Mouse (Mus musculus): ENCODE data around the gene Tpt1.
A peak's percentile ranks its signal among the peaks of the same experiment; 100 is the strongest.

Gene Tpt1

DNA sequence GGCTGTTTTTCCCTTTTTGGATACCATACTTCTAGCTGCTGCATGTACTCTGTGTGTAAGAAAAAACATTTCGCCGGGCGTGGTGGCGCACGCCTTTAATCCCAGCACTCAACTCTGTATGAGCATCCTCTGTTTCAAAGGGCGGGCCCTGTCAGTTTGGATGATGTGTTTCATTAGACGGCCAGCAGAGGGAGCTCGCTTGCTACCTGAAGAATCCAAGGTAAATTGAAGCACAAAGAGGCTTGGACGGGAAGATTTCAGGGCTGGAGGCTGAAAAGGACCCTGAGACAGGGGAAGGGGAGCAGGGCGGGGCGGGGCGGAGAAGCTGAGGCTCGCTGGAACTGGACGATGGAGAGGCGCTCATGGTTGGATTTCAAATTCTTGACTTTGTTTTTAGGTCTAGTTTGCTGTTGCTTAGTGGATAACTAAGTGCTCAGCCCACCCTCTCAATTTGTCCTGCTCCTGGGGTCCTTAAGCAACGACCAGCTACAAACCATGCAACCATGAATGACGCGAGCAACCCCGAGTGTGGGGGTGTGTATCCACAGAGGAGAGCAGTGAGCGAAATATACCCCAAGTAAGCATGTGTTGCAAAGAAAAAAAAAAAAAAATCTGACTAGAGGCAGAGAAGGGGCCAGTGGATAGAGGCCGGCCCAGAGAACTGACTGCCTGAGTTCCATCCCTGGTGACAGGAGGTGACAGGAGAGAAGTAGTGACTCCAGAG, 31.6 kb downstream of the Tpt1 start:
- DNase-seq (ENCODE audit: low spot score in 2 of 2), result peak; percentile 13 to 51

DNA sequence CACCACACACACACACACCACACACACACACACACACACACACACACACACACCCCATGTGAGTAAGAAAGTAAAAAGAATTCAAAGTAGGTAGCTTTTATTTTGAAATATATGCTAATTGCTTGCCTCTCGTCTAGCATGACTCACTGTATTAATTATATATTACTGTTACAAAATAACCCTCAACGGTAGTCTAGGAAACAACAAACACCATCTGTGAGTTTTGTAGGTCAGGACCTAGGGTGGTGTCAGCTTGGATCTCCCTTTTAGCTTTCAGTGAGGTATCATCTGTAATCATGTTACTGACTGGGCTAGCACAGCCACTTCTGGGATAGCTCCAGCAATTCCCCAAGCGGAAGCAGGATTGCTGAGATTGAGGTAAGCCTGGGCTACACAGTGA, 32.4 kb downstream of the Tpt1 start:
- no peak for DNase-seq (ENCODE audit: low spot score in 2 of 2)

DNA sequence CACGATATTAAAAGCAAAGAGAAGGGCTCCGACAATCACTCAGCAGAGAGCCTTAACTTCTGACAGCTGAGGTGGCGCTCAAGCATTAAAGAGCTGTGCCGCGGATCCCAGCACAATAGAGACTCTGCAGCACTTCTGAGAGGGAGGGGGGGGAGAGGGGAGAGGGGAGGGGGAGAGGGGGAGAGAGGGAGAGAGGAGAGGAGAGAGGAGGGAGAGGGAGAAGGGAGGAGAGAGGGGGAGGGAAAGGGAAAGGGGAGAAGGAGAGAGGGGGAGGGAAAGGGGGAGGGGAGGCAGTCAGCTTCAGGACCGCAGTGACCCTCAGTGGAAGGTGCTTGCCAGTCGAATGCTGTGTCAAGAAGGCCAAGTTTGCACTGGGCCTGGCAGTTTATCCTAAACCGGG, 34.1 kb downstream of the Tpt1 start:
- DNase-seq (ENCODE audit: low spot score in 2 of 2), result no peak

DNA sequence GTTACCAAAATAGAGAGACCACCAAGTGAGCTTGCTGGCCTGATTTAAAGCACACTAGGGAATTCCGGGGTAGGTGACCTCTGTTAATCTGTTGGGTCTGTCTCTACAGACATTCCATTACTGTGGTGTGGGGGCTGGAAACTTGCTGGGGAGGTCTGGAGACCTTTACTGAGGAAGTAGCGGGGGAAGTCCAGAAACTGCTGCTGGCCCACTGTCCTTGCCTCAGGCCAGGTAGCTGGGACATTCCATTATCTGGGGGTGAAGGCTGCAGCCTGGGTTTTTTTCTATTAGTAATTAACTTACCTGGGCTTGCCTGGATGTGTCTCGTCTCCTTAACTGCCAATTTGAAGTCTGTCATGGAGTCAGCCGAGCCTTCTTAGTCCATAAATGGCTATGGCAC, 37.0 kb downstream of the Tpt1 start:
- no peak for DNase-seq (ENCODE audit: low spot score in 2 of 2)

DNA sequence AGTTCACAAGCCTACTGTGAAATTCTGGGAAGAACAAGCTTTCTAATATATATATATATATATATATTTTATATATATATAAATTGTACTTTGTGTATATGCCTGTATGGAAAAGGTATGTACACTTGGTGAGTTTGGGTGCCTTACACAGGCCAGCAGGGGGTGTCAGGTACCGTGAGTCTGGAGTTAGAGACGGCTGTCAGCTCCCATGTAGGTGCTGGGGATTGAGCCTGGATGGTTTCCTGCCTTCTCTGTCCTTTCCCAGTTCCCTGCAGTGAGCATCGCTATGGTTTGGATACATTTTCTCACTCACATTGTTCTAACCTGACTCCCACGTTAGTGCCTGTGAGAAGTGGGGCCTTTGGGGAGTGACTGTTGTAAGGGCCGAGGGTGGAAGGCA, 38.4 kb downstream of the Tpt1 start:
- no peak for DNase-seq (ENCODE audit: low spot score in 2 of 2)

DNA sequence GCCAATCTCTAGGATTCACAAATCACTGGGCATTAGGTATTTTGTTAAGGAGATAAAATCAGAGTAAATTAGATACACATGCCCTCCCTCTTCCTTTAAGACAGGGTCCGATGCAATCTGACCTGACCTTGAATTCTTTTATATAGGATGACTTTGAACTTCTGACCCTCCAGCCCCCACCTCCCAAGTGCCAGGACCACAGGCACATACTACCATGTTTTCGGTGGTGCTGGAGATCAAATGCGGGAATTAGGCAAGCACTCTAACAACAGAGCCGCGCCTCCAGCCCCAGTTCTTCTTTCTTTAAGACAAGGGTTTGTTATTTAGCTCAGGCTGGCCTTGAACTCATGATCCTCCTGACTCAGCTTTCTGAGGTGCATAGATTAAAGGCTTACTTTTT, 39.0 kb downstream of the Tpt1 start:
- DNase-seq (ENCODE audit: low spot score in 2 of 2), result no peak

DNA sequence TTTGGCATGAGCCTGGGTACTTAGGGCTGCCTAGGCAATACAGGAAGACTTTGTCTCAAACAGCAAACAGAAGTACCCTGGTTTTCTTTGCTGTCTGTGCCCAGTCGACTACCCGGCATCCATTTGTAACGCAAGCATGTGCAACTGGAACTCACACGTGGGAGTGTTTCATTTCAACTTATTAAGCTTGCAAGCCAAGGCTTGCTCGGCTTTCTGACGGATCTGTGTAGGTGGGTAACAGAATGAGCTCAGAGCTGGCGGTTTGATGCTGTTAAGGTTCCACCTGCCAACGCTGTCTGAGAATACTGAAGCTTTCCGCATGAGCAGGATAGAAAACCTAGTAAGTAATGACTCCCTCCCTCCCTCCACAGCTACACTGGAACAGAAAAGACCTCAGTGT, 47.2 kb downstream of the Tpt1 start:
- DNase-seq (ENCODE audit: low spot score in 2 of 2), result no peak

Data from spleen, postnatal 14 days (tissue).